Mouse (Mus musculus) midbrain, postnatal 0 days (tissue): ENCODE measurements around the gene Gpatch2. TPM values are rescaled to one million over a fixed set of nuclear protein-coding genes. Genes with fewer than 3 reads are reported as not detected.
A peak's percentile ranks its signal among the peaks of the same experiment; 100 is the strongest.

Experiments used
- ATAC-seq: fragments of 200-750 bp; cut with Nextera tagmentation; 2 replicates; pipeline ENCODE4 v1.8.0; 2017; ENCODE audit warnings: moderate number of reproducible peaks, mild to moderate bottlenecking, moderate TSS enrichment, moderate library complexity; ENCODE audit not compliant: low FRiP score
- DNase-seq: peaks from one replicate; pipeline ENCODE4 v3.0.0-alpha.2; 2015; ENCODE audit warnings: low spot score
- H3K27ac ChIP-seq: fragments of 300-500 bp; sonication (generic); 2 replicates; pipeline ENCODE4 v1.5.1; 2014; ENCODE audit warnings: low read depth, mild to moderate bottlenecking, low read length, mixed read lengths
- H3K27me3 ChIP-seq: fragments of 300-500 bp; sonication (generic); 2 replicates; pipeline ENCODE4 v1.6.1; 2014; ENCODE audit warnings: low read length, control low read depth, mixed read lengths; ENCODE audit not compliant: insufficient read depth
- H3K36me3 ChIP-seq: fragments of 300-500 bp; sonication (generic); 2 replicates; pipeline ENCODE4 v1.6.1; 2014; ENCODE audit warnings: low read length, control low read depth, mixed read lengths; ENCODE audit not compliant: insufficient read depth
- H3K4me1 ChIP-seq: fragments of 300-500 bp; sonication (generic); 2 replicates; pipeline ENCODE4 v1.6.1; 2014; ENCODE audit warnings: mild to moderate bottlenecking, control low read depth, antibody characterized with exemption, low read length, mixed read lengths; ENCODE audit not compliant: insufficient read depth
- H3K4me2 ChIP-seq: fragments of 300-500 bp; sonication (generic); 2 replicates; pipeline ENCODE4 v1.6.1; 2014; ENCODE audit warnings: low read depth, mild to moderate bottlenecking, low read length, mixed read lengths; ENCODE audit not compliant: poor library complexity, severe bottlenecking
- H3K4me3 ChIP-seq: fragments of 300-500 bp; sonication (generic); 2 replicates; pipeline ENCODE4 v1.5.1; 2014; ENCODE audit warnings: low read depth, mild to moderate bottlenecking, low read length, moderate library complexity
- H3K9ac ChIP-seq: fragments of 300-500 bp; sonication (generic); replicated peaks from 2 replicates; pipeline ENCODE4 v1.6.1; 2014; ENCODE audit warnings: mild to moderate bottlenecking, low read length, moderate library complexity, mixed read lengths; ENCODE audit not compliant: poor library complexity, severe bottlenecking
- H3K9me3 ChIP-seq: fragments of 300-500 bp; sonication (generic); 2 replicates; pipeline ENCODE4 v1.6.1; 2016; ENCODE audit warnings: low read length, control low read depth
- CTCF ChIP-seq: IDR thresholded peaks from 2 replicates; pipeline ENCODE4 v1.5.1; 2016; ENCODE audit warnings: antibody characterized with exemption, mild to moderate bottlenecking
- WGBS: fragments of 180-500 bp; shearing (Covaris S2); extraction: QIAGEN DNeasy Blood & Tissue Kit; methylation state at CpG from one replicate; pipeline ENCODE4 v1.1.7; 2014; 5-methylcytosine and 5-hydroxymethylcytosine counted together
- polyA plus RNA-seq: library from polyadenylated mRNA; unstranded; fragments of >200 nt; fragmentation: Nextera tagmentation; extraction: Ambion mirVana; gene quantifications from 2 replicates; pipeline ENCODE4 v1.2.1, GENCODE M21; 2015
- total RNA-seq: library from RNA; depleted of rRNA; stranded (reverse); fragments of >200 nt; gene quantifications from 2 replicates; pipeline ENCODE4 v1.2.3, GENCODE M21; 2014

Gpatch2 gene
- total and polyA plus RNA-seq, 2 experiments from 2014 or later = 15.0 to 20.5 TPM

DNA sequence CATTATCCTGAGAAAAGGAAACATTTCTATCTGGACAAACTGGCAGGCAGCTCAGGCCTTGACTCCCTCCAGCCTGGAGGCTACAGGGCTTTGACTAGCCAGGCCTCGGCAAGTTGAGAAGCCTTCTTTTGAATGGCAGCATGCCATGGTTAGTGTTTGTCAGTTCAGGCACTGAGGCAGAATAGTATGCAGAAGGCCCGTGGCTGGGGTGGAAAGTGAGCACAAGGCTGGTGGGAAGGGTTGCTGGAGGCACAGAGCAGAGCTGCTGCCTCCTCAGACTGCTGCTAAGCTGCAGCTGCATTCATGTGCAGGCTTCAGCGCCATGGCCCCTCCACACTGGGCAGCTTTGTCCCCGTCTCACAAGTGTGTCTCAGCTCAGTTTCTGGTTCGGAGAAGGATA, 85.3 kb downstream of the Gpatch2 start:
- Histone ChIP-seq H3K9me3 (no peaks in the 10 kb centered on the region), H3K4me1 (0 out of 2 replicates have a peak, but pooled peaks cover 4% of the 10 kb centered on the region), H3K27me3 (no peaks in the 10 kb centered on the region), H3K36me3 (no peaks in the 10 kb centered on the region), H3K4me2 (no peak overlapping the region), H3K27ac (0 out of 2 replicates have a peak overlapping the region, but pooled peaks have one; percentile 26), H3K9ac (0 out of 2 replicates have a peak overlapping the region, but pooled peaks have one; percentile 24), H3K4me3 (no peak overlapping the region)
- TF ChIP-seq CTCF = no peak
- ATAC-seq (no peak), DNase-seq (peak; percentile 52)
- WGBS = 44% methylated on average over 5 of the region's 5 CpGs

GRCm38 (mm10) chr1:187303221-187303620, 87.9 kb downstream of the Gpatch2 start:
- peak; percentile 20 for DNase-seq
- H3K9ac ChIP-seq = no peak overlapping the region
- 64% methylated on average over 10 of the region's 10 CpGs for WGBS

DNA sequence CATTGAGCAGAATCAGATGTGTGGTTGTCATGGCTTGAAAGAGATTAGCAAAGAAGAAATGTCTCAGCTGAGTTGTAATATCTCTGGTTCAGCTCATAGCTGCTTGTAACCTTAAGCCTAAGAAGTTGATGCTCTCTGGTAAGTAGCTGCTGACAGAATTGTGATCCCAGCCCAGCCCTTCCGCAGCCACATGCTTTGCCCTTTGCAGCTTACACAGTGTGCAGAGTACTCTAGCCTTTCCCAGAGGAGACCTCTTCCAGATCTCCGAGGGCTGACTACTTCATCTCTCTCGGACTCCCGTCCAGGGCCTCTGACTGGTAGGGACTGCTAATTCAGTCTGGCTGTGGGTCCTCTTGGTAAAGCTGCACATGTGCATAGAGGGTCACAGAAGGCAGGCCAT, 92.0 kb downstream of the Gpatch2 start:
- Histone ChIP-seq H3K27ac (no peak overlapping the region), H3K4me2 (no peak overlapping the region), H3K27me3 (no peaks in the 10 kb centered on the region), H3K4me1 (no peaks in the 10 kb centered on the region), H3K36me3 (no peaks in the 10 kb centered on the region), H3K9me3 (no peaks in the 10 kb centered on the region), H3K9ac (no peak overlapping the region), H3K4me3 (no peak overlapping the region)
- DNase-seq = no peak
- TF ChIP-seq CTCF = no peak
- 94% methylated on average over 4 of the region's 4 CpGs for WGBS
- no peak for ATAC-seq

More at GRCm38 (mm10) chr1:187303221-187303620, 87.9 kb downstream of the Gpatch2 start:
- Histone ChIP-seq H3K27me3 (no peaks in the 10 kb centered on the region), H3K4me1 (0 out of 2 replicates have a peak, but pooled peaks cover 4% of the 10 kb centered on the region), H3K4me2 (no peak overlapping the region), H3K9me3 (no peaks in the 10 kb centered on the region), H3K36me3 (no peaks in the 10 kb centered on the region), H3K27ac (no peak overlapping the region), H3K4me3 (no peak overlapping the region)
- no peak for TF ChIP-seq CTCF
- no peak for ATAC-seq

DNA sequence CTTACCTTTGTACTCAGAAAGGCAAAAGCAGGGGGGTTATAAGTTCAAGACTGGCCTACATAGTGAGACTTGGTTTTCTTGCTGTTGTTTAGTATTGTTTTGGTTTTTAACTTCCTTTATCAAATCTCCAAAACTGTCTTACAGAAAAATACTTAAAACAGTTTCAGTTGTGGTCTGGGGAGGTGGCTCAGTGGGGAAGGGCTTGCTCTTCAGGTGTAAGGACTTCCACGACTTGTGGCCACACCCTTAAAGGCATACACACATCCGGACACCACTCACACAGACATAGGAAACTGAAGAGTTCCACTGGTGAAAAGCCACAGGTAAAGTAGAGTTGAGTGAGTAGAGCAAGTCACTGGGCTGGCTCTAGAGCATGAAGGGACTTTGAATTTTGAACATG, 93.2 kb downstream of the Gpatch2 start:
- Histone ChIP-seq H3K4me1 (no peaks in the 10 kb centered on the region), H3K4me3 (no peak overlapping the region), H3K27me3 (no peaks in the 10 kb centered on the region), H3K9ac (no peak overlapping the region), H3K4me2 (no peak overlapping the region), H3K27ac (no peak overlapping the region), H3K36me3 (no peaks in the 10 kb centered on the region), H3K9me3 (no peaks in the 10 kb centered on the region)
- 90% methylated on average over 2 of the region's 2 CpGs for WGBS
- no peak for TF ChIP-seq CTCF
- DNase-seq (no peak), ATAC-seq (no peak)

- no peaks in the 10 kb centered on the region for H3K4me1 ChIP-seq
- no peaks in the 10 kb centered on the region for H3K36me3 ChIP-seq
- TF ChIP-seq CTCF = no peak
- no peaks in the 10 kb centered on the region for H3K9me3 ChIP-seq
- no peak overlapping the region for H3K4me3 ChIP-seq
- 92% methylated on average over 6 of the region's 6 CpGs for WGBS
- no peak overlapping the region for H3K4me2 ChIP-seq
- no peak for DNase-seq
- H3K9ac ChIP-seq = no peak overlapping the region
- no peak for ATAC-seq
- H3K27me3 ChIP-seq = no peaks in the 10 kb centered on the region
- H3K27ac ChIP-seq = no peak overlapping the region
Measured at GRCm38 (mm10) chr1:187311122-187311521, 95.8 kb downstream of the Gpatch2 start.

GRCm38 (mm10) chr1:187313323-187313722, 98.0 kb downstream of the Gpatch2 start:
- H3K9me3 ChIP-seq = no peaks in the 10 kb centered on the region
- 97% methylated on average over 1 of the region's 1 CpGs for WGBS
- H3K27me3 ChIP-seq = no peaks in the 10 kb centered on the region
- no peaks in the 10 kb centered on the region for H3K4me1 ChIP-seq
- no peak overlapping the region for H3K4me3 ChIP-seq
- H3K4me2 ChIP-seq = no peak overlapping the region
- no peak overlapping the region for H3K9ac ChIP-seq
- DNase-seq (no peak), ATAC-seq (no peak)
- H3K36me3 ChIP-seq = no peaks in the 10 kb centered on the region
- H3K27ac ChIP-seq = no peak overlapping the region
- no peak for TF ChIP-seq CTCF
